Mouse (Mus musculus): ENCODE results near the gene Cfap206. TPM values are rescaled to one million over a fixed set of nuclear protein-coding genes. Genes with fewer than 3 reads are reported as not detected.

Cfap206 gene
- polyA plus RNA-seq, 1 experiment, result not detected

Other genes with a start within 250 kb of the Cfap206 start
- 31.4 and 41.0 TPM in 2 replicates for gene Akirin2, start 179.3 kb downstream of the Cfap206 start, polyA plus RNA-seq (2012; ENCODE audit: insufficient read depth, insufficient read length, missing spikeins)
- 45.3 and 46.0 TPM in 2 replicates for gene Orc3, start 115.3 kb downstream of the Cfap206 start, polyA plus RNA-seq (2012; ENCODE audit: insufficient read depth, insufficient read length, missing spikeins)
- gene Rars2, start 115.2 kb downstream of the Cfap206 start, polyA plus RNA-seq (2012; ENCODE audit: insufficient read depth, insufficient read length, missing spikeins), result 29.2 and 29.9 TPM in 2 replicates
- gene Slc35a1, start 42.8 kb downstream of the Cfap206 start, polyA plus RNA-seq (2012; ENCODE audit: insufficient read depth, insufficient read length, missing spikeins), result 16.0 and 17.7 TPM in 2 replicates
- not detected in 2 replicates for gene Gm136, start 26.1 kb upstream of the Cfap206 start, polyA plus RNA-seq (2012; ENCODE audit: insufficient read depth, insufficient read length, missing spikeins)
- gene Smim8, start 48.2 kb upstream of the Cfap206 start, polyA plus RNA-seq (2012; ENCODE audit: insufficient read depth, insufficient read length, missing spikeins), result 86.7 and 95.6 TPM in 2 replicates
- gene Zfp292, start 152.8 kb upstream of the Cfap206 start, polyA plus RNA-seq (2012; ENCODE audit: insufficient read depth, insufficient read length, missing spikeins), result 3.6 and 5.7 TPM in 2 replicates
- not detected in 2 replicates for gene Cga, start 163.6 kb upstream of the Cfap206 start, polyA plus RNA-seq (2012; ENCODE audit: insufficient read depth, insufficient read length, missing spikeins)